Mouse (Mus musculus) lung, embryonic 15.5 days (tissue): Measurements from ENCODE around the gene Axin2. TPM values are rescaled to one million over a fixed set of nuclear protein-coding genes. Genes with fewer than 3 reads are reported as not detected.
"Not testable (repeated sequence)": the region's sequence is repeated elsewhere in the genome, so short reads cannot be mapped to it uniquely, and the experiment has no call there.

Experiments
- ATAC-seq: fragments of 200-750 bp; cut with Nextera tagmentation; 2 replicates; pipeline ENCODE4 v1.8.0; 2017; ENCODE audit warnings: moderate number of reproducible peaks, borderline replicate concordance; ENCODE audit not compliant: low FRiP score, low TSS enrichment; ENCODE audit errors: extremely low read depth
- H3K27ac ChIP-seq: fragments of 300-500 bp; sonication (generic); 2 replicates; pipeline ENCODE4 v1.5.1; 2015; ENCODE audit warnings: moderate library complexity, mild to moderate bottlenecking, inconsistent platforms
- H3K27me3 ChIP-seq: fragments of 300-500 bp; sonication (generic); 2 replicates; pipeline ENCODE4 v1.6.1; 2015; ENCODE audit warnings: inconsistent platforms
- H3K36me3 ChIP-seq: fragments of 300-500 bp; sonication (generic); 2 replicates; pipeline ENCODE4 v1.6.1; 2015; ENCODE audit warnings: inconsistent platforms
- H3K4me1 ChIP-seq: fragments of 300-500 bp; sonication (generic); 2 replicates; pipeline ENCODE4 v1.6.1; 2015; ENCODE audit warnings: inconsistent platforms
- H3K4me2 ChIP-seq: fragments of 300-500 bp; sonication (generic); 2 replicates; pipeline ENCODE4 v1.6.1; 2015; ENCODE audit warnings: inconsistent platforms, mild to moderate bottlenecking, moderate library complexity
- H3K4me3 ChIP-seq: fragments of 300-500 bp; sonication (generic); 2 replicates; pipeline ENCODE4 v1.5.1; 2015; ENCODE audit warnings: mild to moderate bottlenecking, inconsistent platforms
- H3K9ac ChIP-seq: fragments of 300-500 bp; sonication (generic); 2 replicates; pipeline ENCODE4 v1.6.1; 2015; ENCODE audit warnings: inconsistent platforms
- H3K9me3 ChIP-seq: fragments of 300-500 bp; sonication (generic); 2 replicates; pipeline ENCODE4 v1.6.1; 2016; ENCODE audit warnings: inconsistent platforms
- WGBS: fragments of 180-500 bp; shearing (Covaris S2); methylation state at CpG from one replicate; pipeline ENCODE4 v1.1.7; 2015; 5-methylcytosine and 5-hydroxymethylcytosine counted together
- polyA plus RNA-seq: library from polyadenylated mRNA; unstranded; fragments of >200 nt; fragmentation: Nextera tagmentation; extraction: Ambion mirVana; gene quantifications from 2 replicates; pipeline ENCODE4 v1.2.1, GENCODE M21; 2015

Gene Axin2
- 8.4 TPM in 2 replicates for polyA plus RNA-seq

- Histone ChIP-seq H3K9me3 (no peaks in the 10 kb centered on the region), H3K4me1 (peaks cover 36% of the 10 kb centered on the region), H3K36me3 (no peaks in the 10 kb centered on the region), H3K4me3 (peak within 1 kb of the TSS; percentile 77), H3K27me3 (no peaks in the 10 kb centered on the region), H3K27ac (peak within 1 kb of the TSS; percentile 100), H3K4me2 (peak within 1 kb of the TSS; percentile 88), H3K9ac (peak within 1 kb of the TSS; percentile 86)
- ATAC-seq = peak; percentile 91
- WGBS = under 1% methylated on average over 53 of the region's 53 CpGs
Measured at GRCm38 (mm10) chr11:108920158-108920635, at the start of gene Axin2. Axin2 (plus strand) TSS chr11:108920349.

- not testable (repeated sequence) for H3K9ac ChIP-seq, H3K4me1 ChIP-seq, H3K4me3 ChIP-seq, H3K27ac ChIP-seq, H3K4me2 ChIP-seq, H3K9me3 ChIP-seq, H3K27me3 ChIP-seq, ATAC-seq, H3K36me3 ChIP-seq
- WGBS = 89% methylated on average over 1 of the region's 1 CpGs
Measured at GRCm38 (mm10) chr11:108871284-108871683, 48.9 kb upstream of the Axin2 start.

GRCm38 (mm10) chr11:108871748-108872147 is 48.4 kb upstream of the Axin2 start:
- Histone ChIP-seq H3K36me3 (no peaks in the 10 kb centered on the region), H3K27ac (no peak overlapping the region), H3K9me3 (no peaks in the 10 kb centered on the region), H3K9ac (no peak overlapping the region), H3K4me3 (no peak overlapping the region), H3K4me2 (no peak overlapping the region), H3K27me3 (no peaks in the 10 kb centered on the region), H3K4me1 (peaks cover 4% of the 10 kb centered on the region; the same call in 1 of the 2 replicates)
- ATAC-seq = no peak
- 93% methylated on average over 3 of the region's 3 CpGs for WGBS

- H3K27ac ChIP-seq = peak overlapping the region; percentile 78
- peak; percentile 93 for ATAC-seq
- H3K4me3 ChIP-seq = no peak overlapping the region
- no peak overlapping the region for H3K4me2 ChIP-seq
- no peaks in the 10 kb centered on the region for H3K36me3 ChIP-seq
- no peak overlapping the region for H3K9ac ChIP-seq
- H3K27me3 ChIP-seq = no peaks in the 10 kb centered on the region
- WGBS = 30% methylated on average over 7 of the region's 7 CpGs
- no peaks in the 10 kb centered on the region for H3K9me3 ChIP-seq
- peaks cover 14% of the 10 kb centered on the region for H3K4me1 ChIP-seq
Measured at GRCm38 (mm10) chr11:108876633-108877205, 43.4 kb upstream of the Axin2 start.

GRCm38 (mm10) chr11:108877520-108877919 is 42.6 kb upstream of the Axin2 start:
- 45% methylated on average over 5 of the region's 5 CpGs for WGBS
- Histone ChIP-seq H3K36me3 (no peaks in the 10 kb centered on the region), H3K4me1 (peaks cover 14% of the 10 kb centered on the region), H3K27ac (peak overlapping the region; percentile 78), H3K27me3 (no peaks in the 10 kb centered on the region), H3K9me3 (no peaks in the 10 kb centered on the region), H3K9ac (no peak overlapping the region), H3K4me3 (no peak overlapping the region), H3K4me2 (no peak overlapping the region)
- ATAC-seq = no peak

GRCm38 (mm10) chr11:108880546-108880945 is 39.6 kb upstream of the Axin2 start:
- Histone ChIP-seq H3K27ac (no peak overlapping the region), H3K4me3 (no peak overlapping the region), H3K9me3 (no peaks in the 10 kb centered on the region), H3K4me2 (no peak overlapping the region), H3K9ac (no peak overlapping the region), H3K4me1 (peaks cover 14% of the 10 kb centered on the region), H3K36me3 (no peaks in the 10 kb centered on the region), H3K27me3 (no peaks in the 10 kb centered on the region)
- ATAC-seq = no peak
- 74% methylated on average over 4 of the region's 4 CpGs for WGBS

GRCm38 (mm10) chr11:108881662-108882061 is 38.5 kb upstream of the Axin2 start:
- Histone ChIP-seq H3K27ac (no peak overlapping the region), H3K27me3 (no peaks in the 10 kb centered on the region), H3K4me2 (no peak overlapping the region), H3K36me3 (no peaks in the 10 kb centered on the region), H3K9me3 (no peaks in the 10 kb centered on the region), H3K4me1 (peaks cover 13% of the 10 kb centered on the region), H3K4me3 (no peak overlapping the region), H3K9ac (no peak overlapping the region)
- ATAC-seq = no peak
- 88% methylated on average over 5 of the region's 5 CpGs for whole genome bisulfite sequencing

GRCm38 (mm10) chr11:108885276-108885896 is 34.8 kb upstream of the Axin2 start:
- Histone ChIP-seq H3K27ac (no peak overlapping the region), H3K4me2 (no peak overlapping the region), H3K36me3 (no peaks in the 10 kb centered on the region), H3K9ac (no peak overlapping the region), H3K4me3 (no peak overlapping the region), H3K27me3 (no peaks in the 10 kb centered on the region), H3K9me3 (no peaks in the 10 kb centered on the region), H3K4me1 (peaks cover 8% of the 10 kb centered on the region)
- 68% methylated on average over 19 of the region's 19 CpGs for WGBS
- ATAC-seq = no peak

GRCm38 (mm10) chr11:108886060-108886459 is 34.1 kb upstream of the Axin2 start:
- peaks cover 14% of the 10 kb centered on the region for H3K4me1 ChIP-seq
- H3K9ac ChIP-seq = no peak overlapping the region
- no peak overlapping the region for H3K4me2 ChIP-seq
- ATAC-seq = no peak
- no peaks in the 10 kb centered on the region for H3K27me3 ChIP-seq
- no peak overlapping the region for H3K27ac ChIP-seq
- no peak overlapping the region for H3K4me3 ChIP-seq
- no peaks in the 10 kb centered on the region for H3K36me3 ChIP-seq
- 73% methylated on average over 8 of the region's 8 CpGs for WGBS
- no peaks in the 10 kb centered on the region for H3K9me3 ChIP-seq

GRCm38 (mm10) chr11:108889121-108889520 is 31.0 kb upstream of the Axin2 start:
- peaks cover 29% of the 10 kb centered on the region for H3K4me1 ChIP-seq
- WGBS = 48% methylated on average over 11 of the region's 11 CpGs
- H3K27ac ChIP-seq = no peak overlapping the region
- no peaks in the 10 kb centered on the region for H3K9me3 ChIP-seq
- H3K4me2 ChIP-seq = no peak overlapping the region
- H3K4me3 ChIP-seq = no peak overlapping the region
- H3K27me3 ChIP-seq = no peaks in the 10 kb centered on the region
- no peak for ATAC-seq
- H3K36me3 ChIP-seq = no peaks in the 10 kb centered on the region
- no peak overlapping the region for H3K9ac ChIP-seq

GRCm38 (mm10) chr11:108890544-108890943 is 29.6 kb upstream of the Axin2 start:
- Histone ChIP-seq H3K4me1 (peaks cover 31% of the 10 kb centered on the region), H3K27ac (peak overlapping the region; percentile 90), H3K4me3 (peak overlapping the region; percentile 31; the same call in 1 of the 2 replicates), H3K4me2 (peak overlapping the region; percentile 67), H3K36me3 (no peaks in the 10 kb centered on the region), H3K9ac (no peak overlapping the region), H3K9me3 (no peaks in the 10 kb centered on the region), H3K27me3 (no peaks in the 10 kb centered on the region)
- no peak for ATAC-seq
- WGBS = 27% methylated on average over 16 of the region's 16 CpGs

DNA sequence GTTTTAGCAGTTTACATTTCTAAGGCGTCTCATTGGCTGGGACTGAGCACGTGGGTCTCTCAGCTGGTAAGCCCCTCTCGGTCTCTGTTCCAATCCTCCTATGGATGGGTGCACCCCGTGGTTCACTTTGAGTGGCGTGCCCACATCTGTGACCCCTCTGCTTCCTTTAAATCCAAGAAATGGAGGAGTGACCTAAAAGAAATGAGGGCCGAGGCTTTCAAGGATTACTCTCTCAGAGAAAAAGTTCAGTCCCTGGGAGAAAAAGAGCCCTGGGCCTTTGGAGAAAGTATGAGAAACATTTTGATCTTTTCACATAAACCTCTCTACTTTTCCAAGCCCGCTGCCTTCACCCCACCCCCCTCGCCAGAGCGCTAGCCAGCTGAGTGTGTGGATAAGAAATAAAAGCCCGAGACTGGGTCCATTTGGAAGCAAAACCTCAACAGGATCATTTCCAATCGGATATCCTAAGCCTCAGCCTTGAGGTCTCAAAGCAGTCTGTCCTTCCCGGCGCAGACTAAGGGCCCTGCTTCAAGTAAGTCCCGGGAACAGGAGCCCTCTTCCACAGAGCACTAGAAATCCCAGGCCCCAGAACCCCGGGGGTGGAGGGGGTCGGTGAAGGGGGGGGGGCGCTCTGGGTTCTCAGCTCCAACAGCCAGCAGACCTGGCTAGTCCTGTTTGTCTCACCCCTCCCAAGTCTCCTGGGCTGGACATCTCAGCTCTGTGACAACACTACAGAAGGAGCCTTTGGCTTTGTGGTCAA is 28.9 kb upstream of the Axin2 start:
- no peaks in the 10 kb centered on the region for H3K36me3 ChIP-seq
- 3% methylated on average over 17 of the region's 17 CpGs for WGBS
- H3K9me3 ChIP-seq = no peaks in the 10 kb centered on the region
- peak overlapping the region; percentile 46 for H3K9ac ChIP-seq
- H3K27ac ChIP-seq = peak overlapping the region; percentile 90
- H3K4me2 ChIP-seq = peak overlapping the region; percentile 67
- ATAC-seq = peak; percentile 87
- H3K27me3 ChIP-seq = no peaks in the 10 kb centered on the region
- H3K4me1 ChIP-seq = peaks cover 31% of the 10 kb centered on the region
- H3K4me3 ChIP-seq = peak overlapping the region; percentile 31
